Mouse (Mus musculus): Measurements from ENCODE around the gene Olfr1249.
"Not testable (repeated sequence)": the region's sequence is repeated elsewhere in the genome, so short reads cannot be mapped to it uniquely, and the experiment has no call there.

Olfr1249 gene

DNA sequence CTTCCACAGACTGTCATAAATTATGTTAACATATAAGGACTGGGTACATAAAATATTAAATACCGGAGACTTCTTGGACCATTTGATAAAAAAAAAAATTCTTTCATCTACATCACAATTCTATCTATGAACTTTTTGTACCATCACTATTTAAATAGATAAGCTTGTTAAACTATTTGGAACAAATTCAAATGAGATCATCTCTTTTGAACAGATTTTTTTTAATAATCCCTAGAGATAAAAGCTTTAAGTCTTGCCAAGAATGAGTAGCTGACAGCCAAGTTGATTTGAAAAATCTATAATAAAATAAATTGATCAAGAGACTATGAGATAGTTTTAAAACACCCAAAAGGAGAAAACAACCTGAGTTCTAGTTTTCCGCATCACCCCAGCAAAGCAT is at the start of gene Olfr1249:
Gene Olfr1249 (minus strand): TSS at position 101 of the 400 bp plus-strand sequence.
- no peak for DNase-seq (ENCODE audit: low spot score)

- no peak for DNase-seq (ENCODE audit: low spot score)
Measured at GRCm38 (mm10) chr2:89671836-89672235, 37.1 kb upstream of the Olfr1249 start, which contains the start of gene Olfr1251. Gene Olfr1251, minus strand, starts transcription at chr2:89671936.

DNA sequence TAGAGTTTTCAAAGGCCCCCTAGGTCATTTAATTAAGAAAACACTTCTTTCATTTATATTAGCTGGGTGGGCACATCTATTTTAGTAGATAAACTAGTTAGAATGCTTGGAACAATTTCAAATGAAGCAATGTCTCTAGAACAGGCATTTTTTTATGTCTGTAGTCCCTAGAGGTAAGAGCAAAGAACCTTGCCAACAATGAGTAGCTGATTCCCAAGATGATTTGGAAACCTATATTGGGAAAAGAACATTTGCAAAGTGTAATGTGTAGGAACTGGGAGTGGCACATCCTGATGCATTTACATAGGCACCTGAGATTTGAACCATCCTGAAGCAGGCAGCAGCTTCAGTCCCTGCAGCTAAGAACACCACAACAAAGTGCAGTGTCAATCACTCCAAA is 26.6 kb upstream of the Olfr1249 start, which contains the start of gene Olfr1250:
Gene Olfr1250 (minus strand): TSS at position 101 of the 400 bp plus-strand sequence.
- DNase-seq (ENCODE audit: low spot score) = no peak

- DNase-seq (ENCODE audit: low spot score) = not testable (repeated sequence)
Measured at GRCm38 (mm10) chr2:89618145-89618544, 16.6 kb downstream of the Olfr1249 start, which contains the start of gene Olfr1248. Gene Olfr1248, minus strand, starts transcription at chr2:89618245.

GRCm38 (mm10) chr2:89614030-89614429 is 20.8 kb downstream of the Olfr1249 start, which contains the start of gene Olfr1247:
Gene Olfr1247, minus strand, starts transcription at chr2:89614130.
- DNase-seq (ENCODE audit: low spot score) = no peak

GRCm38 (mm10) chr2:89593057-89593456 is 41.7 kb downstream of the Olfr1249 start, which contains the start of gene Olfr1246:
Gene Olfr1246, minus strand, starts transcription at chr2:89593157.
- DNase-seq (ENCODE audit: low spot score) = no peak
